Mouse (Mus musculus): ENCODE data around the gene Impdh1. TPM values are rescaled to one million over a fixed set of nuclear protein-coding genes. Genes with fewer than 3 reads are reported as not detected.
"Not testable (repeated sequence)": the region's sequence is repeated elsewhere in the genome, so short reads cannot be mapped to it uniquely, and the experiment has no call there.

Impdh1 gene
- polyA plus RNA-seq, 2 experiments, result 5.2 to 5.8 TPM

DNA sequence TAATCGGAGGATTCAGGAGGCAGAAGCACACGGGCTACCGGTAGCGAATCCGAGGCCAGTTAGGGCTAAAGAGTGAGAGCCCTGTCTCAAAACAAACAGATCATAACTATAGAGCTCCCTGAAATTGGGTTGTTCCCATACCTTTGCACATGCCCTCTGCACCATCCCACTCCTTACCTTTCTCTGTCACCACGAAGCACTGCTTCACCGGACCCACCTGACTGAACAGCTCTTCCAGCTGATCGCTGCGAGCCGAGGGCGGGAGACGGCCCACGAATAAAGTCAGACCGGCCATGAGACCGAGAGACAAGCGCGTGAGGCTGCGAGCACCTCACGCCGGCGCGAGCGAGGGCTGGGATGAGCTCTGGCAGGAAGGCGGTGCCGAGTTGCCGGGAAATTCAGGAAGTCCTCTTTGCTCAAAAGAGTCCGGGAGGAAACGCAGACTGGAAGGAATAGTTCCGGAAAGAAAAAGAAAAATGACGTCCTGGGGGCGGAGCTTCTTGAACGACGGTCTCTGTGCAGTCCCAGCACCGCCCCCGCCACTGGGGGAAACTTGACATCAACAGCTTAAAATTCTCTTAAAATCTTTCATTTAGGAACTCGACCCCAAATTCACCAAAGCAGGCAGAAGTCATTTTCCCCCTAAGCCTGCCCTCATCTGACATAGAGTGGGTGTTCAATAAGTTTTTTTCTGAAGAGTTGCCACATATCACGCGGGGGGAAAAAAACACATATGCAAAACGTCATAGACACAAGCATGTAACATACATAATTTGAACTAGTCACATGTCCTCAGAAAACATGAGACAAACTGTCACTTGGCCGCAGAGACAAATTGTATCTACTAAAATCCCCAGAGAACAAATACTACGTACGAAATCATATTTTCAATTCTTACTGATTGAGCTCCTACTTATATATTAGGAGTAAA lies 51.6 kb downstream of the Impdh1 start, which contains the start of gene Rbm28:
Rbm28 (minus strand) TSS at position 693 of the 931 bp plus-strand sequence.
- ATAC-seq (ENCODE audit: insufficient read depth), result peak; percentile 87

DNA sequence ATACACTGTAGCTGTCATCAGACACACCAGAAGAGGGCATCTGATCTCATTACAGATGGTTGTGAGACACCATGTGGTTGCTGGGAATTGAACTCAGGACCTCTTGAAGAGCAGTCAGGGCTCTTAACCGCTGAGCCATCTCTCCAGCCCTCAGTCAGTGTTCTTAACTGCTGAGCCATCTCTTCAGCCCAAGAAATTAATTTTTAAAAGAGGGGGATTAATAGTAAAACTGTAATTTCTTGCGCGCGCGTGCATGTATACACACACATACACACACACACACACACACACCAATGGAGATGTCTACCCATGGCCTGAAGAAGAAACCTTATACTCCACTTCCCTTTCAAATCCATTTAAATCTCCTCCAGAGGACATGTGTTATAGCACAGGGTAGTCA lies 54.9 kb downstream of the Impdh1 start:
- H3K27me3 ChIP-seq (ENCODE audit: control insufficient read depth, insufficient read depth, low read length); H3K4me3 ChIP-seq (ENCODE audit: insufficient read depth in 1 of 2, low read depth in 2 of 2, low read length in 2 of 2); H3K27ac ChIP-seq; H3K9ac ChIP-seq (replicated peaks); H3K9me3 ChIP-seq (ENCODE audit: control insufficient read depth, low read length); H3K4me2 ChIP-seq (ENCODE audit: low read depth); ATAC-seq (ENCODE audit: insufficient read depth); DNase-seq (ENCODE audit: low read depth in 3 of 3, low spot score in 3 of 3); H3K4me1 ChIP-seq (replicated peaks; ENCODE audit: control insufficient read depth in 2 of 2, insufficient read depth in 2 of 2, low read length in 1 of 2): not testable (repeated sequence)
- 90% methylated on average over 5 of the region's 5 CpGs for WGBS (ENCODE audit: insufficient replicate concordance)
- peaks cover 14% of the 10 kb centered on the region for H3K36me3 ChIP-seq (replicated peaks; ENCODE audit: control insufficient read depth, insufficient read depth, low read depth)

More for the DNA sequence above, 51.6 kb downstream of the Impdh1 start, which contains the start of gene Rbm28:
- no peaks in the 10 kb centered on the region for H3K9me3 ChIP-seq (ENCODE audit: control insufficient read depth, low read length)
- H3K4me3 ChIP-seq (ENCODE audit: insufficient read depth in 1 of 2, low read depth in 2 of 2, low read length in 2 of 2), result peak within 1 kb of the TSS; percentile 74 to 79
- H3K9ac ChIP-seq (replicated peaks), result peak within 1 kb of the TSS; percentile 80
- H3K36me3 ChIP-seq (replicated peaks; ENCODE audit: control insufficient read depth, insufficient read depth, low read depth), result no peaks in the 10 kb centered on the region; the same call in 1 of the 2 replicates
- TF ChIP-seq CTCF (IDR thresholded peaks at IDR 0.05; ENCODE audit: low read depth) (no peak), EP300 (IDR thresholded peaks at IDR 0.05; ENCODE audit: low read depth) (no peak)
- H3K4me1 ChIP-seq (replicated peaks; ENCODE audit: control insufficient read depth in 2 of 2, insufficient read depth in 2 of 2, low read length in 1 of 2), result peaks cover 3 to 5% of the 10 kb centered on the region in 2 experiments; a peak in 3 of 4 replicates
- H3K27me3 ChIP-seq (ENCODE audit: control insufficient read depth, insufficient read depth, low read length), result peaks cover 33% of the 10 kb centered on the region
- H3K27ac ChIP-seq, result no peak within 1 kb of the TSS
- H3K4me2 ChIP-seq (ENCODE audit: low read depth), result peak within 1 kb of the TSS; percentile 74
- WGBS (ENCODE audit: insufficient replicate concordance), result 8% methylated on average over 42 of the region's 42 CpGs
- peak; percentile 87 to 88 (median 88) for DNase-seq (ENCODE audit: low read depth in 3 of 3, low spot score in 3 of 3)

DNA sequence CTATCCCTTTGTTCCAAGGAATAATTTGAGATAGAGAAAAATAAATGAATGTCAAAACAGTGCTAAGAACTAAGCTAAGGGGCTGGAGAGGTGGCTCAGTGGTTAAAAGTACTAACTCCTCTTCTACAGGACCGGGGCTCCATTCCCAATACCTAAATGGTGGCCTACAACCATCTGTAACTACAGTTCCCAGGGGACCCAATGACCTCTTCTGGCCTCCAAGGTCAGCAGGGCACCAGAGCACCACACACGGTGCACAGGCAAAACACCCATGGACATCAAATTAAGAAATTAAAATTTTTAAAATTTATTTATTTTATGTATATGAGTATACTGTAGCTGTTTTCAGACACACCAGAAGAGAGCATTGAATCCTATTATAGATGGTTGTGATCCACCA lies 55.4 kb downstream of the Impdh1 start:
- ATAC-seq (ENCODE audit: insufficient read depth) (no peak), DNase-seq (ENCODE audit: low read depth in 3 of 3, low spot score in 3 of 3) (no peak)
- Histone ChIP-seq H3K27ac (no peak overlapping the region), H3K36me3 (replicated peaks; ENCODE audit: control insufficient read depth, insufficient read depth, low read depth) (peaks cover 16% of the 10 kb centered on the region), H3K4me1 (replicated peaks; ENCODE audit: control insufficient read depth in 2 of 2, insufficient read depth in 2 of 2, low read length in 1 of 2) (peaks cover 3 to 5% of the 10 kb centered on the region in 2 experiments; a peak in 3 of 4 replicates), H3K9ac (replicated peaks) (no peak overlapping the region), H3K9me3 (ENCODE audit: control insufficient read depth, low read length) (no peaks in the 10 kb centered on the region), H3K4me3 (ENCODE audit: insufficient read depth in 1 of 2, low read depth in 2 of 2, low read length in 2 of 2) (no peak overlapping the region), H3K27me3 (ENCODE audit: control insufficient read depth, insufficient read depth, low read length) (peaks cover 3% of the 10 kb centered on the region), H3K4me2 (ENCODE audit: low read depth) (no peak overlapping the region)
- TF ChIP-seq CTCF (IDR thresholded peaks at IDR 0.05; ENCODE audit: low read depth), result no peak
- no peak for TF ChIP-seq EP300 (IDR thresholded peaks at IDR 0.05; ENCODE audit: low read depth)
- 79% methylated on average over 2 of the region's 2 CpGs for WGBS (ENCODE audit: insufficient replicate concordance)

DNA sequence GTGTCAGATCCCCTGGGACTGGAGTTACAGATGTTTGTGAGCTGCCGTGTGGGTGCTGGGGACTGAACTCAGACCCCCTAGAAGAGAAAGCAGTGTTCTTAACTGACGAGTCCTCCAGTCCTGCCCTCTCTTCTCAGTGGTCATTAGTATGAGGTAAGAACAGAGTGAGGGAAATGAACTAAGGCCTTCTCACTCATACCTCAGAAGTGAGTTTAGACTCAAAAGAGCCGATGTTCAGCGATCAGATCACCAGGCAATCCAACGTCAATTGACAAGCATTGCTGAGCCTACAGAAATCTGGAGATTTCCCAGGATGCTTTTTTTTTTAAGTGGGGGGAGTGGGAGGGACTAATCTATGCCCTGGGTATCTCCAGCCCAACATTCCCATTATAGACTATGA lies 59.8 kb downstream of the Impdh1 start:
- H3K4me3 ChIP-seq (ENCODE audit: insufficient read depth in 1 of 2, low read depth in 2 of 2, low read length in 2 of 2), result no peak overlapping the region
- no peaks in the 10 kb centered on the region for H3K4me1 ChIP-seq (replicated peaks; ENCODE audit: control insufficient read depth in 2 of 2, insufficient read depth in 2 of 2, low read length in 1 of 2)
- no peak overlapping the region for H3K4me2 ChIP-seq (ENCODE audit: low read depth)
- H3K9me3 ChIP-seq (ENCODE audit: control insufficient read depth, low read length), result no peaks in the 10 kb centered on the region
- no peak overlapping the region for H3K9ac ChIP-seq (replicated peaks)
- WGBS (ENCODE audit: insufficient replicate concordance), result 78% methylated on average over 5 of the region's 5 CpGs
- no peak overlapping the region for H3K27ac ChIP-seq
- DNase-seq (ENCODE audit: low read depth in 3 of 3, low spot score in 3 of 3), result no peak
- H3K36me3 ChIP-seq (replicated peaks; ENCODE audit: control insufficient read depth, insufficient read depth, low read depth), result peaks cover 33% of the 10 kb centered on the region
- no peak for TF ChIP-seq CTCF (IDR thresholded peaks at IDR 0.05; ENCODE audit: low read depth)
- TF ChIP-seq EP300 (IDR thresholded peaks at IDR 0.05; ENCODE audit: low read depth), result no peak
- H3K27me3 ChIP-seq (ENCODE audit: control insufficient read depth, insufficient read depth, low read length), result no peaks in the 10 kb centered on the region
- no peak for ATAC-seq (ENCODE audit: insufficient read depth)

Small RNAs within 50 kb of the gene (microRNA-seq; reads per million reads assigned to microRNA genes)
- not detected for gene Gm24303

Other genes with a start within 250 kb of the Impdh1 start
- gene Lep, start 156.1 kb downstream of the Impdh1 start, polyA plus RNA-seq (2012; rRNA removed), result not detected in 2 replicates
- not detected in 2 replicates for gene Lep, start 156.1 kb downstream of the Impdh1 start, polyA plus RNA-seq (2014; fragmentation: Nextera tagmentation; extraction: Ambion mirVana)
- 6.8 and 11.6 TPM in 2 replicates for gene Rbm28, start 51.4 kb downstream of the Impdh1 start, polyA plus RNA-seq (2012; rRNA removed)
- 9.9 and 13.8 TPM in 2 replicates for gene Rbm28, start 51.4 kb downstream of the Impdh1 start, polyA plus RNA-seq (2014; fragmentation: Nextera tagmentation; extraction: Ambion mirVana)
- 0.01 and 0.02 TPM in 2 replicates for gene Prrt4, start 36.8 kb downstream of the Impdh1 start, polyA plus RNA-seq (2012; rRNA removed)
- gene Prrt4, start 36.8 kb downstream of the Impdh1 start, polyA plus RNA-seq (2014; fragmentation: Nextera tagmentation; extraction: Ambion mirVana), result not detected in 2 replicates
- gene Hilpda, start 56.1 kb upstream of the Impdh1 start, polyA plus RNA-seq (2012; rRNA removed), result 11.4 and 15.3 TPM in 2 replicates
- 14.4 and 14.7 TPM in 2 replicates for gene Hilpda, start 56.1 kb upstream of the Impdh1 start, polyA plus RNA-seq (2014; fragmentation: Nextera tagmentation; extraction: Ambion mirVana)
- gene Fam71f2, start 63.2 kb upstream of the Impdh1 start, polyA plus RNA-seq (2012; rRNA removed), result 0.17 and 0.23 TPM in 2 replicates
- not detected in 2 replicates for gene Fam71f2, start 63.2 kb upstream of the Impdh1 start, polyA plus RNA-seq (2014; fragmentation: Nextera tagmentation; extraction: Ambion mirVana)
- gene Fam71f1, start 102.8 kb upstream of the Impdh1 start, polyA plus RNA-seq (2012; rRNA removed), result not detected in 2 replicates
- not detected in 2 replicates for gene Fam71f1, start 102.8 kb upstream of the Impdh1 start, polyA plus RNA-seq (2014; fragmentation: Nextera tagmentation; extraction: Ambion mirVana)
- gene Calu, start 131.7 kb upstream of the Impdh1 start, polyA plus RNA-seq (2012; rRNA removed), result 40.1 and 49.1 TPM in 2 replicates
- 93.5 and 97.1 TPM in 2 replicates for gene Calu, start 131.7 kb upstream of the Impdh1 start, polyA plus RNA-seq (2014; fragmentation: Nextera tagmentation; extraction: Ambion mirVana)
- not detected in 2 replicates for gene Opn1sw, start 172.1 kb upstream of the Impdh1 start, polyA plus RNA-seq (2012; rRNA removed)
- gene Opn1sw, start 172.1 kb upstream of the Impdh1 start, polyA plus RNA-seq (2014; fragmentation: Nextera tagmentation; extraction: Ambion mirVana), result 0.06 TPM in 1 of 2 replicates, not detected in the other
- 0.17 and 0.37 TPM in 2 replicates for gene Ccdc136, start 179.9 kb upstream of the Impdh1 start, polyA plus RNA-seq (2012; rRNA removed)
- 0.09 and 0.27 TPM in 2 replicates for gene Ccdc136, start 179.9 kb upstream of the Impdh1 start, polyA plus RNA-seq (2014; fragmentation: Nextera tagmentation; extraction: Ambion mirVana)
- 0.23 and 0.30 TPM in 2 replicates for gene Flnc, start 216.9 kb upstream of the Impdh1 start, polyA plus RNA-seq (2012; rRNA removed)
- 0.14 and 0.33 TPM in 2 replicates for gene Flnc, start 216.9 kb upstream of the Impdh1 start, polyA plus RNA-seq (2014; fragmentation: Nextera tagmentation; extraction: Ambion mirVana)

Data from liver, embryonic 14.5 days (tissue).